Mouse (Mus musculus) liver, postnatal 0 days (tissue): ENCODE measurements around the gene Cuzd1.

ENCODE experiments used
- CTCF ChIP-seq: sonication (generic); IDR thresholded peaks from 2 replicates; pipeline ENCODE4 v1.5.1; 2016; ENCODE audit warnings: antibody characterized with exemption, low read depth
- EP300 ChIP-seq: IDR thresholded peaks from 2 replicates; pipeline ENCODE4 v1.6.1; 2016; ENCODE audit warnings: antibody characterized with exemption, low read depth, mild to moderate bottlenecking

DNA sequence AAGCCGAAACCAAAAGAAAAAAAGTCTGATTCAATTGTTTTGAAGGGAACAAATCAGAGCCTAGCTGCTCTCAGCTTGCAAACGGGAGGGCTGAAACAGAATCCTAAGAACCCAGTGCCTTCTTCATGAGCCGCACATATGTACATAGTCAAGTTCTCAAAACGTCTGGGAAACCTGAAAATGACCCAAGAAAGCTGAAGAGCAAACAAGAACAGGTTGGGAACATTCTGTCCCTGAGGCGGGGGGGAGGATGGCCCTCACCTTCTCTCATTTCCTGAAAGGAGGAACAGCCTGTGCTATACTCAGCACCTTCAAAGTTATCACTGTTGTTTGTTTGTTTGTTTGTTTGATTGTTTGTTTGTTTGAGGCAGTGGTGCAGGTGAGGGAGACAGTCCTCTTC, 15.4 kb downstream of the Cuzd1 start:
- no peak for TF ChIP-seq EP300
- TF ChIP-seq CTCF: no peak
